Mouse (Mus musculus): ENCODE data around the gene Fut8. TPM values are rescaled to one million over a fixed set of nuclear protein-coding genes. Genes with fewer than 3 reads are reported as not detected.

Gene Fut8
- polyA plus RNA-seq, 1 experiment from 2014 or later = 24.5 TPM

- 78% methylated on average over 1 of the region's 1 CpGs for WGBS
- H3K27me3 ChIP-seq = no peaks in the 10 kb centered on the region
- no peak overlapping the region for H3K27ac ChIP-seq
- ATAC-seq (ENCODE audit: insufficient number of reproducible peaks, low FRiP score, low TSS enrichment, low read depth) = no peak
- no peaks in the 10 kb centered on the region for H3K9me3 ChIP-seq
- H3K9ac ChIP-seq = no peak overlapping the region
- H3K4me1 ChIP-seq = no peaks in the 10 kb centered on the region
- H3K4me3 ChIP-seq = no peak overlapping the region
- no peaks in the 10 kb centered on the region for H3K36me3 ChIP-seq
- no peak overlapping the region for H3K4me2 ChIP-seq
Measured at GRCm38 (mm10) chr12:77346521-77346920, 108.6 kb downstream of the Fut8 start.

- no peak for ATAC-seq (ENCODE audit: insufficient number of reproducible peaks, low FRiP score, low TSS enrichment, low read depth)
- Histone ChIP-seq H3K36me3 (no peaks in the 10 kb centered on the region), H3K4me1 (no peaks in the 10 kb centered on the region), H3K27ac (no peak overlapping the region), H3K9me3 (no peaks in the 10 kb centered on the region), H3K4me2 (no peak overlapping the region), H3K4me3 (no peak overlapping the region), H3K9ac (no peak overlapping the region), H3K27me3 (no peaks in the 10 kb centered on the region)
Measured at GRCm38 (mm10) chr12:77349543-77349942, 111.6 kb downstream of the Fut8 start.

DNA sequence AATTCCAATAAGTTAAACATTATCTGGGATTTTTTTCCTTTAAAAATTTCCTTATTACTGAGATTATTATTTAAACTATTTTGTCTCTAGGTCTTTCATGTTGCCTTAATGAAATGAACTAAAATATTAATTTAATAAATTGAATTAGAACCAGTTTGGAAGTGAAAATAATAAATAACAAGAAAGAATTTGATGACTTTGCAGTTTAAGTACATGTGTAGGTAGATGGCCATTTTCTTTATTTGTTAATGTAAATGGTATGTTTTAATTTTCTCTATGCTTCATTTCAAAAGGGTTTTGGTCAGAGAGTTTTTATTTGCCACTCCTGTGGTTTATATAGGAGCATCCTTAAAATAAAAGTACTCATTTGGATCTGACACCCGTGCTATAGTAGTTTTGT, 177.8 kb downstream of the Fut8 start:
- H3K4me3 ChIP-seq = no peak overlapping the region
- H3K9me3 ChIP-seq = no peaks in the 10 kb centered on the region
- no peaks in the 10 kb centered on the region for H3K36me3 ChIP-seq
- no peak for ATAC-seq (ENCODE audit: insufficient number of reproducible peaks, low FRiP score, low TSS enrichment, low read depth)
- 91% methylated on average over 1 of the region's 1 CpGs for WGBS
- no peak overlapping the region for H3K27ac ChIP-seq
- H3K9ac ChIP-seq = no peak overlapping the region
- no peaks in the 10 kb centered on the region for H3K4me1 ChIP-seq
- H3K27me3 ChIP-seq = no peaks in the 10 kb centered on the region
- H3K4me2 ChIP-seq = no peak overlapping the region

GRCm38 (mm10) chr12:77421667-77422393, 183.9 kb downstream of the Fut8 start:
- no peak overlapping the region for H3K9ac ChIP-seq
- H3K4me1 ChIP-seq = no peaks in the 10 kb centered on the region
- no peaks in the 10 kb centered on the region for H3K9me3 ChIP-seq
- no peaks in the 10 kb centered on the region for H3K27me3 ChIP-seq
- H3K36me3 ChIP-seq = no peaks in the 10 kb centered on the region
- no peak for ATAC-seq (ENCODE audit: insufficient number of reproducible peaks, low FRiP score, low TSS enrichment, low read depth)
- no peak overlapping the region for H3K27ac ChIP-seq
- H3K4me3 ChIP-seq = no peak overlapping the region
- WGBS = 79% methylated on average over 6 of the region's 6 CpGs
- no peak overlapping the region for H3K4me2 ChIP-seq

DNA sequence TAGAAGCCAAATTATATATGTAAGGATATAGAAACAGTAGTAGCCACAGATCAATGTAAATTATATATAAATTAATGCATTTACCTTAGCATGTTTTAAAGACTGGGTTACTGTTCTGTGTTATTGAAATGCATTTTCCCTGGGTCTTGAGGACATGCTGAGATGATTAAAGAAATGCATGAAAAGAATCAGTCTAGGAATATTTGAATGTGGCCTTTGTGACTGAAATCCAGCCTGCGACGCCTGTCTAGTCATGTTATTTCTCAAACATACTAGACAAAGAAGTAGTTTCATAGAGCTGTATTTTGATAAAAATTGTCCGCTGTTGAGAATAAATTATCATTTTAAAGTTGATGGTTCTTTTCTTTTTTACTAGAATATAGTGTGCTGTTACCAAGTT, 188.2 kb downstream of the Fut8 start:
- Histone ChIP-seq H3K9ac (no peak overlapping the region), H3K36me3 (no peaks in the 10 kb centered on the region), H3K4me2 (no peak overlapping the region), H3K27ac (no peak overlapping the region), H3K4me1 (no peaks in the 10 kb centered on the region), H3K27me3 (no peaks in the 10 kb centered on the region), H3K4me3 (no peak overlapping the region), H3K9me3 (no peaks in the 10 kb centered on the region)
- no peak for ATAC-seq (ENCODE audit: insufficient number of reproducible peaks, low FRiP score, low TSS enrichment, low read depth)
- WGBS = 86% methylated on average over 3 of the region's 3 CpGs

GRCm38 (mm10) chr12:77428165-77428564, 190.2 kb downstream of the Fut8 start:
- Histone ChIP-seq H3K27ac (no peak overlapping the region), H3K9ac (no peak overlapping the region), H3K27me3 (no peaks in the 10 kb centered on the region), H3K9me3 (no peaks in the 10 kb centered on the region), H3K4me1 (no peaks in the 10 kb centered on the region), H3K36me3 (no peaks in the 10 kb centered on the region), H3K4me2 (no peak overlapping the region), H3K4me3 (no peak overlapping the region)
- no peak for ATAC-seq (ENCODE audit: insufficient number of reproducible peaks, low FRiP score, low TSS enrichment, low read depth)
- 50% methylated on average over 1 of the region's 1 CpGs for WGBS

- ATAC-seq (ENCODE audit: insufficient number of reproducible peaks, low FRiP score, low TSS enrichment, low read depth) = no peak
- H3K4me2 ChIP-seq = no peak overlapping the region
- no peak overlapping the region for H3K9ac ChIP-seq
Measured at GRCm38 (mm10) chr12:77429381-77429780, 191.5 kb downstream of the Fut8 start.

DNA sequence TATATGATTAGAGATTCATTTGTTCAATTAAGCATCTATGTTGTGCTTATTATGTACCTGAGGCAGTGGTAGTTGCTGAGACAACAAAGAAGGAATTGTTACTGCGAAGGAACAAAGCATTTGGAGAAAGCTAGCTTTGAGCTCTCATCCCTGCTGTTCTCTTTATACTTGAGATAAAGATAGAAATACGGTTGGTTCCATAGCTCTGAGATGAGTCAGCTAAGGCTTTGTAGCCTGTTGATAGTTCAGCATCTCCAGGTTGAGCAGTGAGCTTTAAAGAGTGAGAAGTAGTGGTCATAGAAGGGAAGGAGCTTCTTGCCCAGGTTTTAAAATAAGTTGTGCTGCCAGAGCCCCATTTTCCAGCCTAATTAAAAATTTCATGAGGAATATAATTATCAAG, 198.8 kb downstream of the Fut8 start:
- no peak overlapping the region for H3K27ac ChIP-seq
- H3K36me3 ChIP-seq = no peaks in the 10 kb centered on the region
- no peaks in the 10 kb centered on the region for H3K9me3 ChIP-seq
- H3K27me3 ChIP-seq = no peaks in the 10 kb centered on the region
- H3K9ac ChIP-seq = no peak overlapping the region
- H3K4me1 ChIP-seq = no peaks in the 10 kb centered on the region
- H3K4me3 ChIP-seq = no peak overlapping the region
- no peak overlapping the region for H3K4me2 ChIP-seq
- ATAC-seq (ENCODE audit: insufficient number of reproducible peaks, low FRiP score, low TSS enrichment, low read depth) = no peak
- 83% methylated on average over 2 of the region's 2 CpGs for WGBS

More at GRCm38 (mm10) chr12:77429381-77429780, 191.5 kb downstream of the Fut8 start:
- no peaks in the 10 kb centered on the region for H3K9me3 ChIP-seq
- H3K36me3 ChIP-seq = no peaks in the 10 kb centered on the region
- H3K27me3 ChIP-seq = no peaks in the 10 kb centered on the region
- no peak overlapping the region for H3K4me3 ChIP-seq
- no peaks in the 10 kb centered on the region for H3K4me1 ChIP-seq
- H3K27ac ChIP-seq = no peak overlapping the region

DNA sequence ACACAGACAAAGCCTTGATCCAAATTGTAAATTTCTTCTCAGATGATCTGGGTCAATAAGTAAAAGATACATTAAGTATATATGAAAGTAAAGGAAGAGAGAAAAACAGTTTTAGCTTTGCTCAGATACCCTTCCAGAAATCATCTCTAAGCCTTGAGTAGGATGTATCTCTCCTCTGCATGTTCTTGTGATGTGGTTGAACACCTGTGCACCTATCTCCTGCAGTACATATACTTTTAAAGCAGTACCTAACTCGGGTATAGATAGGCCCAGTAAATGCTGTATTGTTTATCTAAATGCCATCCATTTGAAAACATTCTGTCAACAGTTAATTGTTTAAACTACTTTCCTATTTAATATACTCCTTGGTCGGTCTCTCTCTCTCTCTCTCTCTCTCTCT, 212.9 kb downstream of the Fut8 start:
- Histone ChIP-seq H3K36me3 (no peaks in the 10 kb centered on the region), H3K9me3 (no peaks in the 10 kb centered on the region), H3K27ac (no peak overlapping the region), H3K4me2 (no peak overlapping the region), H3K27me3 (no peaks in the 10 kb centered on the region), H3K4me3 (no peak overlapping the region), H3K4me1 (no peaks in the 10 kb centered on the region), H3K9ac (no peak overlapping the region)
- 82% methylated on average over 2 of the region's 2 CpGs for WGBS
- ATAC-seq (ENCODE audit: insufficient number of reproducible peaks, low FRiP score, low TSS enrichment, low read depth) = no peak

- H3K27me3 ChIP-seq = no peaks in the 10 kb centered on the region
- ATAC-seq (ENCODE audit: insufficient number of reproducible peaks, low FRiP score, low TSS enrichment, low read depth) = no peak
- H3K4me2 ChIP-seq = no peak overlapping the region
- H3K9ac ChIP-seq = no peak overlapping the region
- no peaks in the 10 kb centered on the region for H3K36me3 ChIP-seq
- no peak overlapping the region for H3K27ac ChIP-seq
- H3K9me3 ChIP-seq = no peaks in the 10 kb centered on the region
- no peaks in the 10 kb centered on the region for H3K4me1 ChIP-seq
- WGBS = 93% methylated on average over 1 of the region's 1 CpGs
- H3K4me3 ChIP-seq = no peak overlapping the region
Measured at GRCm38 (mm10) chr12:77466178-77466577, 228.3 kb downstream of the Fut8 start.

GRCm38 (mm10) chr12:77479931-77480330, 242.0 kb downstream of the Fut8 start:
- no peaks in the 10 kb centered on the region for H3K9me3 ChIP-seq
- no peak overlapping the region for H3K4me3 ChIP-seq
- H3K4me1 ChIP-seq = no peaks in the 10 kb centered on the region
- H3K9ac ChIP-seq = no peak overlapping the region
- peaks cover 7% of the 10 kb centered on the region; the same call in 1 of the 2 replicates for H3K36me3 ChIP-seq
- ATAC-seq (ENCODE audit: insufficient number of reproducible peaks, low FRiP score, low TSS enrichment, low read depth) = no peak
- H3K4me2 ChIP-seq = no peak overlapping the region
- H3K27me3 ChIP-seq = no peaks in the 10 kb centered on the region
- H3K27ac ChIP-seq = no peak overlapping the region
- WGBS = 89% methylated on average over 2 of the region's 2 CpGs

DNA sequence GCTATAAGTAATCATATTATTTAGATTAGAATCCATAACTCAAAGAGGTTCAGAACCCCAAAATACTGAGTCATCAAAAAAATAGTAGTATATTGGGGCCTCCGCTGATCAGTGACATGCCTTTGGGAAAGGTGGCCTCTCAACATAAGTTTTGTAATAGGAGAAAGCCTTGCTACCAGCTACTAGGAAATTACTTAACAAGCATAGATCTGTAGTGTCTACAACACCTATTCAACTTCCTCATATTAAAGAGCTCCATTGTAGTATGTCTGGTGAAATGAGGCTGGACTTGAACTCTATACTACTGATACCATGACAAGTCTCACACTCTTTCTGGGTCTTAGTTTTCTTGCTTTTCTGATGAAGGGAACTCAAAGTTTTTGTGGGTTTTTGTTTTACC, 243.2 kb downstream of the Fut8 start:
- H3K9ac ChIP-seq = no peak overlapping the region
- no peaks in the 10 kb centered on the region for H3K4me1 ChIP-seq
- H3K4me3 ChIP-seq = no peak overlapping the region
- no peak for ATAC-seq (ENCODE audit: insufficient number of reproducible peaks, low FRiP score, low TSS enrichment, low read depth)
- no peak overlapping the region for H3K4me2 ChIP-seq
- H3K27me3 ChIP-seq = no peaks in the 10 kb centered on the region
- H3K9me3 ChIP-seq = no peaks in the 10 kb centered on the region
- no peak overlapping the region for H3K27ac ChIP-seq
- 91% methylated on average over 1 of the region's 1 CpGs for WGBS
- peaks cover 3% of the 10 kb centered on the region; the same call in 1 of the 2 replicates for H3K36me3 ChIP-seq

- Histone ChIP-seq H3K9me3 (no peaks in the 10 kb centered on the region), H3K9ac (no peak overlapping the region), H3K4me3 (no peak overlapping the region), H3K4me2 (no peak overlapping the region), H3K4me1 (no peaks in the 10 kb centered on the region), H3K27ac (no peak overlapping the region), H3K27me3 (no peaks in the 10 kb centered on the region), H3K36me3 (no peaks in the 10 kb centered on the region)
- 87% methylated on average over 3 of the region's 3 CpGs for WGBS
- ATAC-seq (ENCODE audit: insufficient number of reproducible peaks, low FRiP score, low TSS enrichment, low read depth) = no peak
Measured at GRCm38 (mm10) chr12:77481799-77482198, 243.9 kb downstream of the Fut8 start.

Data from limb, embryonic 15.5 days (tissue).